Mouse (Mus musculus): ENCODE results near the gene Aacs.

- peak; percentile 95 for TF ChIP-seq CTCF (conservative IDR thresholded peaks at IDR 0.05; ENCODE audit: low read length)
- no peak for TF ChIP-seq NANOG (IDR thresholded peaks at IDR 0.05; ENCODE audit: borderline replicate concordance, low read length)
Measured at GRCm38 (mm10) chr5:125525516-125525915, 49.9 kb downstream of the Aacs start.
